Mouse (Mus musculus) forebrain, embryonic 15.5 days (tissue): ENCODE measurements around the gene C1ra. TPM values are rescaled to one million over a fixed set of nuclear protein-coding genes. Genes with fewer than 3 reads are reported as not detected.
A peak's percentile ranks its signal among the peaks of the same experiment; 100 is the strongest.
"Not testable (repeated sequence)": the region's sequence is repeated elsewhere in the genome, so short reads cannot be mapped to it uniquely, and the experiment has no call there.

ENCODE experiments used
- ATAC-seq: fragments of 200-750 bp; cut with Nextera tagmentation; replicated peaks from 2 replicates; pipeline ENCODE4 v1.8.0; 2017; ENCODE audit warnings: mild to moderate bottlenecking, moderate TSS enrichment, moderate library complexity
- H3K27ac ChIP-seq: fragments of 300-500 bp; sonication (generic); replicated peaks from 2 replicates; pipeline ENCODE4 v1.5.1; 2015; ENCODE audit warnings: mild to moderate bottlenecking, inconsistent platforms
- H3K27me3 ChIP-seq: fragments of 300-500 bp; sonication (generic); 2 replicates; pipeline ENCODE4 v1.6.1; 2015; ENCODE audit warnings: inconsistent platforms
- H3K36me3 ChIP-seq: fragments of 300-500 bp; sonication (generic); 2 replicates; pipeline ENCODE4 v1.6.1; 2015; ENCODE audit warnings: mild to moderate bottlenecking, inconsistent platforms
- H3K4me1 ChIP-seq: fragments of 300-500 bp; sonication (generic); 2 replicates; pipeline ENCODE4 v1.6.1; 2015; ENCODE audit warnings: inconsistent platforms
- H3K4me2 ChIP-seq: fragments of 300-500 bp; sonication (generic); replicated peaks from 2 replicates; pipeline ENCODE4 v1.6.1; 2015; ENCODE audit warnings: mild to moderate bottlenecking, inconsistent platforms
- H3K4me3 ChIP-seq: fragments of 300-500 bp; sonication (generic); 2 replicates; pipeline ENCODE4 v1.5.1; 2015; ENCODE audit warnings: mild to moderate bottlenecking, inconsistent platforms
- H3K9ac ChIP-seq: fragments of 300-500 bp; sonication (generic); replicated peaks from 2 replicates; pipeline ENCODE4 v1.6.1; 2015; ENCODE audit warnings: mild to moderate bottlenecking, inconsistent platforms
- H3K9me3 ChIP-seq: fragments of 300-500 bp; sonication (generic); 2 replicates; pipeline ENCODE4 v1.6.1; 2016; ENCODE audit warnings: inconsistent platforms
- WGBS: fragments of 180-500 bp; shearing (Covaris S2); methylation state at CpG from one replicate; pipeline ENCODE4 v1.1.7; 2015; ENCODE audit warnings: mixed read lengths; 5-methylcytosine and 5-hydroxymethylcytosine counted together
- polyA plus RNA-seq: library from polyadenylated mRNA; unstranded; fragments of >200 nt; fragmentation: Nextera tagmentation; extraction: Ambion mirVana; gene quantifications from 2 replicates; pipeline ENCODE4 v1.2.1, GENCODE M21; 2015

The C1ra gene
- polyA plus RNA-seq, 1 experiment from 2014 or later: 0.14 TPM

DNA sequence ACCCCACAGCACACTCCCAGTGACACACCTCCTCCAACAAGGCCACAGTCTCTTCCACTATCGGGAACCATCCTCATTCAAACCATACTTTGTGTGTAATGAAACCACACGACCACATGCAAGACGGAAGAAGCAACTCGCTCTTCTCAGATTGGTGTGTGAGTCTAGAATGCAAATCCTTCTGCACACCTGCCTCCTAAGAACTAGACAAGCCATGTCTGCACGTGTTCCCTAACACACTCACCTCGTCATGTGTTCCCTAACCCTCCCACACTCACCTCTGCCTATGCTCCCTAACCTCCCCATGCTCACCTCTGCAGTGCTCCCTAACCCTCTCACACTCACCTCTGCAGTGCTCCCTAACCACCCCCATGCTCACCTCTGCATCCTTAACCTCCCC is 20.8 kb upstream of the C1ra start:
- 79% methylated on average over 6 of the region's 6 CpGs for WGBS
- no peak overlapping the region for H3K4me2 ChIP-seq
- no peak overlapping the region for H3K4me3 ChIP-seq
- no peak for ATAC-seq
- no peaks in the 10 kb centered on the region for H3K27me3 ChIP-seq
- H3K36me3 ChIP-seq: no peaks in the 10 kb centered on the region
- no peaks in the 10 kb centered on the region for H3K4me1 ChIP-seq
- H3K9ac ChIP-seq: no peak overlapping the region
- H3K9me3 ChIP-seq: no peaks in the 10 kb centered on the region
- no peak overlapping the region for H3K27ac ChIP-seq

DNA sequence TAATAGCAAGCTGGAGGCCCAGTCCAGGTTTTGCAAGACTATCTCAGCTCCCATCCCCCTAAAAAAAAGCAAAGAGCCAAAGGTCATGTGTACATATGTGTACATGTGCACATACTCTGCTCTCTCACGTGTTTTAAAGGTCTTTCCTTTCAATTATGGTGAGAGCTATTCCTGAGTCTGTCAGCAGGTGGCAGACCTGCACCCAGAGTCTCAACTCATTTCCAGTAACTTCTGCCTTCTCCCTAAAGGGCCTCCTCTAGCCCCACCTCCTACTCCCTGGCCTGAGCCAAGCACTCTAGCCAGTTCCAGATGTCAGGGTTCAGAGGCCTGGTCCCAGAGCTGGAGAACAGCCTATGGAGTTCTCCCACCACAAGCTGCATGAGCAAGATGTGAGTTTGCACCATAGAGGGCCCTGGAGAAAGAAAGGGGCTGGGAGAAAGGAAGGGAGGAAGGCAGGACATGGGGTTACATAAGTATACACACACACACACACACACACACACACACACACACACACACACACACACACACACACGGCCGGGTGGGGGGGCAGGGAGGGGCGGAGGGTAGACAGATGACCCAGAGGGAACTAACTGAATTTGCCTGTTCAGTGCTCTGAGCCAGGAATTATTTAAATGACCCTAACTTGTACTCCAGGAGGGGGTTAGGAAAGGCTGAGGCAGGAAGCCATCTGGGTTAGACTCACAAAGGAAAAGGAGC is 19.2 kb upstream of the C1ra start, which contains the start of gene C1rl:
TSS of gene C1rl (plus strand) at position 272 of the 720 bp plus-strand sequence.
- Histone ChIP-seq H3K27me3 (no peaks in the 10 kb centered on the region), H3K4me1 (no peaks in the 10 kb centered on the region), H3K9me3 (no peaks in the 10 kb centered on the region), H3K4me2 (no peak within 1 kb of the TSS), H3K27ac (no peak within 1 kb of the TSS), H3K36me3 (no peaks in the 10 kb centered on the region), H3K4me3 (no peak within 1 kb of the TSS), H3K9ac (no peak within 1 kb of the TSS)
- WGBS: 52% methylated on average over 4 of the region's 4 CpGs
- peak; percentile 66 for ATAC-seq

DNA sequence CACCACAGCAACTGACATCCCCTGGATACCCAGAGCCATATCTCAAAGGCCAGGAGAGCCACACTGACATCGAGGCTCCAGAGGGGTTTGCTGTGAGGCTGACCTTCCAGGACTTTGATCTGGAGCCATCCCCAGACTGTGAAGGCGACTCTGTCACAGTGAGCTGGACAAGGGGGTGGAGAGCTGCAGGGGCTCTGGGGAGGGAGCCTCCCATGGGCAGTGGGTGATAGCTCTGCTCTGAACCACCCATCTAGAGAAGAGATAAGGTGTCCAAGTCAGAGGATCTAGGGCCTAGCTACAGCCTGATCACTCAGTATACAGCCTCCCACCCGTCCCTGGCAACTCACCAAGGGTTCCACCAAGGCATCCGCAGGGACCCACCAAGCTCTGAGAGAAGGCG is 18.3 kb upstream of the C1ra start:
- no peak for ATAC-seq
- H3K4me1 ChIP-seq: no peaks in the 10 kb centered on the region
- no peak overlapping the region for H3K4me3 ChIP-seq
- no peaks in the 10 kb centered on the region for H3K36me3 ChIP-seq
- no peak overlapping the region for H3K27ac ChIP-seq
- H3K9me3 ChIP-seq: no peaks in the 10 kb centered on the region
- H3K9ac ChIP-seq: no peak overlapping the region
- WGBS: 87% methylated on average over 5 of the region's 5 CpGs
- H3K4me2 ChIP-seq: no peak overlapping the region
- H3K27me3 ChIP-seq: no peaks in the 10 kb centered on the region

DNA sequence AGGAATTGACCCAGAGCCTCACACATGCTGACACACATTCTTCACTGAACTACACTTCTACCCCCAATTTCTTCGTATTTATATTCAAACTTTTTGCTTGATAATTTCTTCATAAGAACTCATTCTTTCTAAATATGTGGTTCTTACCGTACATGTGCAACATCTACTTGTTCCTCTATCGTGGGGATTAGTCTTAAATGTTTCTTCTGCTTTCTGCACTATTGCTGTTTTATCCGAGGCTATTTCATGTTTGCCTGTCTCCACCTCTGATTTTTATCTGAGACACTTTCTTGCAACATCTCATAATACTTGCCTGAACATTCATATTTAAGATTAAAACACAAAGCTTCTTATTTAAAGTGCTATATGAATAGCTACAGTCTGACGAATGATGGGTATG is 16.2 kb upstream of the C1ra start:
- H3K27me3 ChIP-seq: no peaks in the 10 kb centered on the region
- H3K9ac ChIP-seq: no peak overlapping the region
- 91% methylated on average over 5 of the region's 5 CpGs for WGBS
- no peaks in the 10 kb centered on the region for H3K36me3 ChIP-seq
- H3K4me1 ChIP-seq: no peaks in the 10 kb centered on the region
- no peak for ATAC-seq
- H3K4me2 ChIP-seq: no peak overlapping the region
- no peak overlapping the region for H3K27ac ChIP-seq
- H3K4me3 ChIP-seq: no peak overlapping the region
- H3K9me3 ChIP-seq: no peaks in the 10 kb centered on the region

DNA sequence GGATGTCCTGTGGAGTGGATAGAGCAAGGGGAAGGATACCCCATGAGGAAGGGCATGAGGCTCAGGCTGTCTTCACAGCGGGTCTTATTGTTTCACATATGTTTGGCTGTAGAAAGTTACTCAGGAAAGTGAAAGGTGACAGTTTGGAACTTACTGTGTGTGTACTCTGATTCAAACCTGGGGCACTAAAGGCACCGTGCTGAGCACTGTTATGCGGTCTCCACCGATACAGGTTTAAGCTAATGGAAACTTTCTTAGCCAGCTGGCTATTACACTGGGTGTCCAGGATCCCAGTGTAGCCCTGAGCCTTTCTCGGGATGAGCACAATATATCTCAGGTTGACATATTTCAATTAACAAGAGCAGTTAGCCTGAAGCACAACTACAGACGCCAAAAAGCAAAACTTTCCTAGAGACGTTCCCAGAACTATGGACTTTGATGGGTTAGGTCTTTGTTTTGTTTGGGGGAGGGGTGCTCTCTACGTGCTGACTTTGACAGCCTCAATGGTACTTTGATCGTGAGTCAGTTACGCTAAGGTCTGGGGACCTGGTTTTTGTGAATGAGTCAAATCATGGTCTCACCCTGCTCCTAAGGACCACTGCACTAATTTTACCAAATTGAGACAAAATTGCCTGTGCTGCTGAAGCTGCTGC is 12.2 kb upstream of the C1ra start:
- Histone ChIP-seq H3K4me1 (no peaks in the 10 kb centered on the region), H3K9me3 (no peaks in the 10 kb centered on the region), H3K4me3 (no peak overlapping the region), H3K36me3 (no peaks in the 10 kb centered on the region), H3K27ac (no peak overlapping the region), H3K9ac (no peak overlapping the region), H3K27me3 (no peaks in the 10 kb centered on the region), H3K4me2 (no peak overlapping the region)
- ATAC-seq: no peak
- 45% methylated on average over 10 of the region's 10 CpGs for WGBS

DNA sequence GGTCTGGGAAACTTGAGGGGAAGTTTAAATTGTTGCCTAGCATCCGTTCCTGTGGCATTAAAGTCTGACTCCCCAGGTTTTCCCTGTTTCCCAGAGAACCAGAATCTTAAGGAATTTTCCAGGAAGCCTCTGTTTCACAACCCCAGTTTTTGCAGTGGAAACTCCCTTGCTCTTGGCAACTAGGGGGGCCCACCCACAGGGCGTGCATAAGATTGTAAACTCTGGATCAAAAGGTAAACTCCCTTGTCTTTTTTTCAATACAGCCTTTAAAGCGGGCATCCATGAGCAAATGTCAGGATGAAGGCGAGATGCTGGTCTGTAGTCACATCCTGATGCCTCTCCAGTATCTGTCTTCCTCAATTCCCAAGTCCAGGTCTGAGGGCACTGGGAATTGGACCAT is 10.7 kb upstream of the C1ra start:
- Histone ChIP-seq H3K36me3 (no peaks in the 10 kb centered on the region), H3K27ac (no peak overlapping the region), H3K9ac (no peak overlapping the region), H3K4me2 (no peak overlapping the region), H3K9me3 (no peaks in the 10 kb centered on the region), H3K4me1 (no peaks in the 10 kb centered on the region), H3K4me3 (no peak overlapping the region), H3K27me3 (no peaks in the 10 kb centered on the region)
- no peak for ATAC-seq
- 81% methylated on average over 4 of the region's 4 CpGs for WGBS

DNA sequence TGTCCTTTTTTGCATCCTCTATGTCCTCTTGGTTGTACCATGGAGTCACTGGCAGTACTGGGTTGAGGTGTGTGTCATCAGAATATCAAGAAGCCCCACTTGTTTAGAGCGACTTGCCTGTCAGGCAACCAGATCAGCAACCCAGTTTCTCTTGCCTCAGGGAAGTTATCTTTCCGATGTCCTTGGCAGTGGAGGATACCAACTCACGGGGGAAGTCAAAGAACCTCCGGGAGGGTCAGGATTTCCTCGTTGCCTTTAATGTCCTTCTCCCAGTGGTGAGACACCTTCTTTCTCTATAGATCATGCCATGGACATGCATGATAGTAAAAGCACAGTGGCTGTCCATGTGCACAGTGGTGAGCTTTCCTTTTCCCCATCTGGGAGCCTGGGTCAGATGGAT is 10.2 kb upstream of the C1ra start:
- Histone ChIP-seq H3K9me3 (no peaks in the 10 kb centered on the region), H3K4me1 (no peaks in the 10 kb centered on the region), H3K36me3 (no peaks in the 10 kb centered on the region), H3K4me2 (no peak overlapping the region), H3K27me3 (no peaks in the 10 kb centered on the region), H3K27ac (no peak overlapping the region), H3K4me3 (no peak overlapping the region), H3K9ac (no peak overlapping the region)
- 92% methylated on average over 5 of the region's 5 CpGs for WGBS
- no peak for ATAC-seq

DNA sequence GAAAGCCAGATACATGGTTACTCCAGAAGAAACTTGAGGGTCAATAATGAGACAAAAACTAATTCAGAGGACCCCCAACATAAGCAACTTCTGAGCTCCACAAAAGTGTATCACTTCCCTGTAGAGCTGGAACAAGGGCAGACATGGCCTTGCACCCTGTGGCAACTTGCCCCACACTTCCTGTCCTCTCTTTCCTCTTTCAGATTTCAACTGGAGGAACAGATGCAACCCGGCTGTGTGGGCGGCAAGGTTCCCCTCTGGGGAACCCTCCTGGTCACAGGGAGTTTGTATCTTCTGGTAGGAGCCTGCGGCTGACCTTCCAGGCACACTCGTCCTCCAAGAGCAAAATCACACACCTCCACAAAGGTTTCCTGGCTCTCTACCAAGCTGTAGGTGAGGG is 7.2 kb upstream of the C1ra start:
- 83% methylated on average over 4 of the region's 4 CpGs for WGBS
- H3K36me3 ChIP-seq: no peaks in the 10 kb centered on the region
- no peak for ATAC-seq

DNA sequence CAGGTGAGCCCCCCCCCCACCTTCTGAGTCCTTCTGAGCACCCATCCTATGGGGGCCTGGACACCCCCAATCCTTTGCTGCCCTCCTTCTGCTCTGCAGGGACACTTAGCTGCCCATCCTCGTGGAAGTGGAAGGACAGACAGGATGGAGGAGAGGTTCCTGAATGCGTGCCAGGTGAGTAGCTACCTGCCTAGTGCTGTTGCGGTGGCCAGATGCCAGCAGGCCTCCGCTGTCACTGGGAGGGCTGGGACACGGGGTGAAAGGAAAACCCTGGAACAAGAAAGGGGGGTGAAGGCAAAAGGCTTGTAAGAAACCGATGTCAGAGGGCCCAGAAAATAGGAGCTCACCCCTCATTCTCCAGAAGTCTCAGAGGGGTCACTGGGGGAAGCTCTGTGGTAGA is 5.2 kb upstream of the C1ra start:
- Histone ChIP-seq H3K36me3 (no peaks in the 10 kb centered on the region), H3K9me3 (no peaks in the 10 kb centered on the region), H3K4me3 (no peak overlapping the region), H3K27ac (no peak overlapping the region), H3K27me3 (no peaks in the 10 kb centered on the region), H3K4me1 (no peaks in the 10 kb centered on the region), H3K9ac (no peak overlapping the region), H3K4me2 (no peak overlapping the region)
- ATAC-seq: no peak
- WGBS: 77% methylated on average over 6 of the region's 6 CpGs

More for the DNA sequence above, 7.2 kb upstream of the C1ra start:
- Histone ChIP-seq H3K4me2 (no peak overlapping the region), H3K9ac (no peak overlapping the region), H3K4me1 (no peaks in the 10 kb centered on the region), H3K27me3 (no peaks in the 10 kb centered on the region), H3K9me3 (no peaks in the 10 kb centered on the region), H3K4me3 (no peak overlapping the region), H3K27ac (no peak overlapping the region)

DNA sequence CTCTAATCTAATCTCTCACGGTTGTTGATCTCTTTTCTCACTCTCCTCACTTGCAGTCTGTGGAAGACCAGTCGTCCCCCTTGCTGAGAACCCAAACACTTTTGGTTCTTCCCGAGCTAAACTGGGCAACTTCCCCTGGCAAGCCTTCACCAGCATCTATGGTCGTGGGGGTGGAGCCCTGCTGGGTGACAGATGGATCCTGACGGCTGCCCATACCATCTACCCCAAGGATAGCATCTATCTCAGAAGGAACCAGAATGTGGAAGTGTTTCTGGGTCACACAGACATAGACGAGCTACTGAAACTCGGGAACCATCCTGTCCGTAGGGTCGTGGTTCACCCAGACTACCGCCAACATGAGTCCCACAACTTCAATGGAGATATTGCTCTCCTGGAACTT is 3.9 kb upstream of the C1ra start:
- 84% methylated on average over 10 of the region's 10 CpGs for WGBS
- Histone ChIP-seq H3K4me1 (no peaks in the 10 kb centered on the region), H3K9ac (no peak overlapping the region), H3K9me3 (no peaks in the 10 kb centered on the region), H3K4me2 (no peak overlapping the region), H3K27ac (no peak overlapping the region), H3K27me3 (no peaks in the 10 kb centered on the region), H3K4me3 (no peak overlapping the region), H3K36me3 (no peaks in the 10 kb centered on the region)
- no peak for ATAC-seq

DNA sequence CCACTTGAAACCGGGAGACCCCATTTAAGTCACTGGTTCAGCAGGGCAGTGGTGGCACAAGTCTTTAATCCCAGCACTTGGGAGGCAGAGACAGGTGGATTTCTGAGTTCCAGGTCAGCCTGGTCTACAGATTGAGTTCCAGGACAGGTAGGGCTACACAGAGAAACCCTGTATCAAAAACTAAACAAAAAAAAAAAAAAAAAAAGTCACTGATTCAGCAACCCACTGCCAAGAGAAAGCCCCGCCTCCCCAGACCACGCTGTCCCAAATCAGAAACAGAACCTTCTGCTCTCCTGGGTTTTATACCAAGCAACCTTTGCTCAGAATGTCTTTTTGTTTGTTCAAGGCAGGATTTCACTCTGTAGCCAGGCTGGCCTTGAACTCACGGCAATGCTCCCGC is 3.0 kb upstream of the C1ra start:
- not testable (repeated sequence) for H3K9ac ChIP-seq, H3K27me3 ChIP-seq, H3K4me1 ChIP-seq, H3K27ac ChIP-seq, ATAC-seq, H3K4me2 ChIP-seq, H3K36me3 ChIP-seq, H3K4me3 ChIP-seq, H3K9me3 ChIP-seq
- 95% methylated on average over 5 of the region's 5 CpGs for WGBS

DNA sequence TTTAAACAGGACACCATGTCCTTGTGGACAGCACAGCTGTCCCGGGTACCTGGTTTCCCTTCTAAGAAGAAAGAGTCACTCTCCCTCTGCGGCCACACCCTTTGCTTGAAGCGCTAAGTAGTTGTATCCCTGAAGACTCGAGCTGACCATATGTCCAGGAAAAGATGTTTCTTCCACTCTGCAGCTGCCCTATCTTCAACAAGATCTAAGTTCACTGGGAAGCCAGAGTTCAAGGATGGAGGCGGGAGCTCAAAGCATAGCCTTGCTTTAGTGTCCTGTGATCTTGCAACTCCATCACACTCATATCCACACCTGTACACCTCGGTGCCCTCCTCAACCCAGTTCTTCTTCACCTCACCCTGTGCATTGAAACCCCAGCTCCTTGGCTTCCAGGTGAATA is 269 bp upstream of the C1ra start:
- H3K9ac ChIP-seq: no peak overlapping the region
- no peaks in the 10 kb centered on the region for H3K36me3 ChIP-seq
- H3K27me3 ChIP-seq: no peaks in the 10 kb centered on the region
- H3K4me2 ChIP-seq: no peak overlapping the region
- WGBS: 72% methylated on average over 6 of the region's 6 CpGs
- no peak overlapping the region for H3K27ac ChIP-seq
- H3K9me3 ChIP-seq: no peaks in the 10 kb centered on the region
- no peak overlapping the region for H3K4me3 ChIP-seq
- ATAC-seq: no peak
- no peaks in the 10 kb centered on the region for H3K4me1 ChIP-seq

DNA sequence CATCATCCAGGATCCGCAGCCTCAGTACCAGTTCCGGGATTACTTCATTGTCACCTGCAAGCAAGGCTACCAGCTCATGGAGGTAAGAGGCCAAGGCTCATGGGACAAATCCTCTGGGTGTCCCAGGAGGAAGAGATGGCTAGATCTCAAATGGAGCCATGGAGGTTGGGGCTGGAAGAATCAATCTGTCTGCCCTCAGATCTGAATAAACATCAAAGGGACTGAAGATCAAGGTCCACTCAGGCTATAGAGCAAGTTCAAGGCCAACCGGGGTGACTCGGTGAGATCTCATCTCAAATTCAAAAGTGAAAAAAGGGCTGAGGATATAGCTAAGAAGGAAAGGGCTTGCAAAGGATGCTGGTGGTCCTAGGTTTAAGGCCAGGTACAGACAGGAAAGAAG is 5.5 kb downstream of the C1ra start:
- H3K27me3 ChIP-seq, H3K4me3 ChIP-seq, ATAC-seq, H3K9me3 ChIP-seq, H3K4me2 ChIP-seq, H3K27ac ChIP-seq, H3K9ac ChIP-seq, H3K4me1 ChIP-seq, H3K36me3 ChIP-seq: not testable (repeated sequence)
- WGBS: 90% methylated on average over 4 of the region's 4 CpGs
